Mouse (Mus musculus): ENCODE data around the gene Cxcr2. TPM values are rescaled to one million over a fixed set of nuclear protein-coding genes. Genes with fewer than 3 reads are reported as not detected.

Cxcr2 gene
- polyA plus RNA-seq, 1 experiment: not detected

GRCm38 (mm10) chr1:74201048-74201844 lies 47.5 kb downstream of the Cxcr2 start:
- no peaks in the 10 kb centered on the region for H3K4me1 ChIP-seq (ENCODE audit: control insufficient read depth, insufficient read depth, insufficient read length, low read length)
- H3K4me3 ChIP-seq (ENCODE audit: insufficient read depth, low read depth, low read length): no peak overlapping the region
- H3K27ac ChIP-seq (replicated peaks; ENCODE audit: low read depth, low read length): no peak overlapping the region

GRCm38 (mm10) chr1:74203457-74203856 lies 49.7 kb downstream of the Cxcr2 start:
- Histone ChIP-seq H3K4me1 (ENCODE audit: control insufficient read depth, insufficient read depth, insufficient read length, low read length) (no peaks in the 10 kb centered on the region), H3K4me3 (ENCODE audit: insufficient read depth, low read depth, low read length) (no peak overlapping the region)

GRCm38 (mm10) chr1:74205881-74206280 lies 52.1 kb downstream of the Cxcr2 start:
- no peak overlapping the region for H3K27ac ChIP-seq (replicated peaks; ENCODE audit: low read depth, low read length)
- no peaks in the 10 kb centered on the region for H3K4me1 ChIP-seq (ENCODE audit: control insufficient read depth, insufficient read depth, insufficient read length, low read length)
- no peak overlapping the region for H3K4me3 ChIP-seq (ENCODE audit: insufficient read depth, low read depth, low read length)

More at GRCm38 (mm10) chr1:74203457-74203856, 49.7 kb downstream of the Cxcr2 start:
- H3K27ac ChIP-seq (replicated peaks; ENCODE audit: low read depth, low read length): no peak overlapping the region

GRCm38 (mm10) chr1:74206642-74207041 lies 52.9 kb downstream of the Cxcr2 start:
- Histone ChIP-seq H3K4me1 (ENCODE audit: control insufficient read depth, insufficient read depth, insufficient read length, low read length) (no peaks in the 10 kb centered on the region), H3K4me3 (ENCODE audit: insufficient read depth, low read depth, low read length) (no peak overlapping the region)

GRCm38 (mm10) chr1:74207906-74208305 lies 54.1 kb downstream of the Cxcr2 start:
- no peak overlapping the region for H3K4me3 ChIP-seq (ENCODE audit: insufficient read depth, low read depth, low read length)

More at GRCm38 (mm10) chr1:74206642-74207041, 52.9 kb downstream of the Cxcr2 start:
- H3K27ac ChIP-seq (replicated peaks; ENCODE audit: low read depth, low read length): no peak overlapping the region

GRCm38 (mm10) chr1:74208941-74209340 lies 55.2 kb downstream of the Cxcr2 start:
- H3K27ac ChIP-seq (replicated peaks; ENCODE audit: low read depth, low read length): no peak overlapping the region
- no peak overlapping the region for H3K4me3 ChIP-seq (ENCODE audit: insufficient read depth, low read depth, low read length)
- no peaks in the 10 kb centered on the region for H3K4me1 ChIP-seq (ENCODE audit: control insufficient read depth, insufficient read depth, insufficient read length, low read length)

More at GRCm38 (mm10) chr1:74207906-74208305, 54.1 kb downstream of the Cxcr2 start:
- Histone ChIP-seq H3K27ac (replicated peaks; ENCODE audit: low read depth, low read length) (no peak overlapping the region), H3K4me1 (ENCODE audit: control insufficient read depth, insufficient read depth, insufficient read length, low read length) (no peaks in the 10 kb centered on the region)

Other genes starting within 250 kb of the Cxcr2 start
- gene Tns1, start 29.5 kb upstream of the Cxcr2 start, polyA plus RNA-seq (2012; ENCODE audit: insufficient read depth, insufficient read length, missing spikeins): 237 and 280 TPM in 2 replicates
- 1.8 and 2.1 TPM in 2 replicates for gene Rufy4, start 28.4 kb upstream of the Cxcr2 start, polyA plus RNA-seq (2012; ENCODE audit: insufficient read depth, insufficient read length, missing spikeins)
- not detected in 2 replicates for gene Cxcr1, start 40.6 kb downstream of the Cxcr2 start, polyA plus RNA-seq (2012; ENCODE audit: insufficient read depth, insufficient read length, missing spikeins)
- gene Arpc2, start 82.1 kb downstream of the Cxcr2 start, polyA plus RNA-seq (2012; ENCODE audit: insufficient read depth, insufficient read length, missing spikeins): 131 and 169 TPM in 2 replicates
- not detected in 2 replicates for gene Gpbar1, start 124.6 kb downstream of the Cxcr2 start, polyA plus RNA-seq (2012; ENCODE audit: insufficient read depth, insufficient read length, missing spikeins)
- gene Aamp, start 130.7 kb downstream of the Cxcr2 start, polyA plus RNA-seq (2012; ENCODE audit: insufficient read depth, insufficient read length, missing spikeins): 66.7 and 77.7 TPM in 2 replicates
- 117 and 146 TPM in 2 replicates for gene Pnkd, start 130.9 kb downstream of the Cxcr2 start, polyA plus RNA-seq (2012; ENCODE audit: insufficient read depth, insufficient read length, missing spikeins)
- 34.6 and 41.7 TPM in 2 replicates for gene Tmbim1, start 151.6 kb downstream of the Cxcr2 start, polyA plus RNA-seq (2012; ENCODE audit: insufficient read depth, insufficient read length, missing spikeins)
- gene Catip, start 208.1 kb downstream of the Cxcr2 start, polyA plus RNA-seq (2012; ENCODE audit: insufficient read depth, insufficient read length, missing spikeins): not detected in 2 replicates
- gene Slc11a1, start 221.2 kb downstream of the Cxcr2 start, polyA plus RNA-seq (2012; ENCODE audit: insufficient read depth, insufficient read length, missing spikeins): 1.5 and 5.8 TPM in 2 replicates
- gene Ctdsp1, start 237.5 kb downstream of the Cxcr2 start, polyA plus RNA-seq (2012; ENCODE audit: insufficient read depth, insufficient read length, missing spikeins): 66.8 and 98.0 TPM in 2 replicates